ENCODE assay signal across 9 mouse cellular contexts in the genomic region with DNA sequence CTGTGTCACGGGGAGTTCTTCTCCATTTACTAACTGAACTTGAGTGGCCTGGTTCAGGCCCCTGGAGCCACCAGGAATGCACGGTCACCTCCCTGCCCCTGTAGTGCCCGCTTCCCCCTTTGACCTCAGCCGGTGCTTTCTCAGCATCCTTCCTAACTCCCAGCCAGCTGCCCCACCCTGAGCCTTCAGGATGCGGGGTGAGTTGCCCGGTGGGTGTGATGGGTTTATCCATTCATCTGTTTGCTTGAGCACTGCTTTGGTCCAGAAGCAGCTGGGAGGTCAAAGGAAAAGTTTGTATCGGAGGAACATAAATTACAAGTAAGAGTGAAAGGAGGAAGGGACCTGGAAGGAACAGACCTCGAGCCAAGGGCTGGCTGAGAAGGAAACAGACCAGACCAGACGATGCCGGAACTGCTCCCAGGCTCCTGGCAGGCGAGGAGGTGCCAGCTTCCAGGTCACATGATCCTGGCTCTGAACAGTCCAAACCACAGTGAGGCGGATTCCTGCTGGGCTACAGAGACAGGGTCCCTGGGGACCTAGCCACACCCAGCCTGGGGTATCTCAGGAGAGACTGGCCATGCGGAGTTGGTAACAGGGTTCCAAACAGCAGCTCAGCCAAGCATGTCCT. TPM values are rescaled to one million over a fixed set of nuclear protein-coding genes. Genes with fewer than 3 reads are reported as not detected.
DNase-seq lines count a peak whose midpoint lies in the region; ATAC-seq and TF ChIP-seq lines count a peak whose summit lies in the region.
"Had no signal": no experiment of that assay in that cellular context is flagged by ENCODE, and none has a peak within 500 bp of the region (broad histone marks: within the 10 kb centered on the region; RNA-seq: fewer than 3 reads in every experiment).

No protein-coding gene starts in this region.

- H3K4me1 ChIP-seq in embryonic facial prominence, embryonic 10.5 days: peaks cover 52% of the 10 kb centered on the region
- peaks cover 32 to 36% of the 10 kb centered on the region in 2 experiments for H3K4me1 ChIP-seq in heart, embryonic 14.5 days (ENCODE audit: control insufficient read depth in 2 of 2, insufficient read depth in 2 of 2, low read length in 2 of 2)
- no peaks in the 10 kb centered on the region for H3K4me1 ChIP-seq in thymus, adult 2 months (replicated peaks; ENCODE audit: control insufficient read depth, insufficient read depth, low read length)
- peaks cover 2% of the 10 kb centered on the region for H3K4me1 ChIP-seq in liver, embryonic 11.5 days (replicated peaks; ENCODE audit: control insufficient read depth, insufficient read depth, low read length)

- no peak overlapping the region for H3K9ac ChIP-seq in heart, embryonic 14.5 days (ENCODE audit: low read length)
- H3K9ac ChIP-seq in liver, embryonic 11.5 days (ENCODE audit: low read depth, low read length): no peak overlapping the region
- H3K9ac ChIP-seq: stomach, embryonic 15.5 days had no signal

- WGBS in embryonic facial prominence, embryonic 10.5 days: 62% methylated on average over 13 of the region's 13 CpGs
- 52% methylated on average over 13 of the region's 13 CpGs for WGBS in heart, embryonic 14.5 days
- 74% methylated on average over 13 of the region's 13 CpGs for WGBS in thymus, adult 2 months
- 56% methylated on average over 13 of the region's 13 CpGs for WGBS in liver, embryonic 11.5 days

- peak; percentile 44 for DNase-seq in right cerebral cortex, adult 18-20 months
- DNase-seq in right cerebral cortex, postnatal 25 days: no peak
- no peak for DNase-seq in embryonic facial prominence, embryonic 10.5 days (ENCODE audit: low spot score)
- peak; percentile 61 to 68 for DNase-seq in layer of hippocampus, postnatal 10 days (ENCODE audit: low spot score in 2 of 2)
- DNase-seq in lung, postnatal 4 days: peak; percentile 65 to 85
- DNase-seq in thymus, adult 2 months: no peak
- no peak for DNase-seq in liver, embryonic 11.5 days (ENCODE audit: low spot score)

- TF ChIP-seq CTCF in thymus, adult 2 months (IDR thresholded peaks at IDR 0.05; ENCODE audit: borderline replicate concordance, control insufficient read depth, extremely low read depth, insufficient read depth, low read length, poor library complexity): no peak

- no peaks in the 10 kb centered on the region for H3K27me3 ChIP-seq in embryonic facial prominence, embryonic 10.5 days (replicated peaks; ENCODE audit: low read depth, poor library complexity, severe bottlenecking)
- H3K27me3 ChIP-seq in heart, embryonic 14.5 days (ENCODE audit: control insufficient read depth, insufficient read depth, low read length): peaks cover 21% of the 10 kb centered on the region
- H3K27me3 ChIP-seq in thymus, adult 2 months (ENCODE audit: control insufficient read depth, insufficient read depth, low read length): no peaks in the 10 kb centered on the region
- no peaks in the 10 kb centered on the region for H3K27me3 ChIP-seq in liver, embryonic 11.5 days (replicated peaks; ENCODE audit: control insufficient read depth, insufficient read depth, low read length)
- H3K27me3 ChIP-seq: stomach, embryonic 15.5 days had no signal

- H3K4me3 ChIP-seq in embryonic facial prominence, embryonic 10.5 days: no peak overlapping the region
- no peak overlapping the region for H3K4me3 ChIP-seq in heart, embryonic 14.5 days (ENCODE audit: control insufficient read depth in 1 of 2, insufficient read depth in 1 of 2, low read depth in 1 of 2, low read length in 2 of 2)
- H3K4me3 ChIP-seq in thymus, adult 2 months (ENCODE audit: control insufficient read depth, insufficient read depth, low read length): no peak overlapping the region
- H3K4me3 ChIP-seq in liver, embryonic 11.5 days (ENCODE audit: low read depth, low read length): no peak overlapping the region
- H3K4me3 ChIP-seq: stomach, embryonic 15.5 days had no signal

- peak overlapping the region; percentile 10; the same call in 1 of the 2 replicates for H3K27ac ChIP-seq in embryonic facial prominence, embryonic 10.5 days (replicated peaks)
- H3K27ac ChIP-seq in heart, embryonic 14.5 days (replicated peaks in 1 of 2; ENCODE audit: control insufficient read depth in 1 of 2, insufficient read depth in 1 of 2, low read depth in 2 of 2, low read length in 2 of 2): peak overlapping the region in 1 of 2 experiments; percentile 47; a peak in 2 of 4 replicates
- no peak overlapping the region for H3K27ac ChIP-seq in thymus, adult 2 months (ENCODE audit: control insufficient read depth, insufficient read depth, low read length)
- H3K27ac ChIP-seq in liver, embryonic 11.5 days (ENCODE audit: low read depth, low read length): no peak overlapping the region
- H3K27ac ChIP-seq: stomach, embryonic 15.5 days had no signal

- H3K36me3 ChIP-seq in embryonic facial prominence, embryonic 10.5 days (replicated peaks): no peaks in the 10 kb centered on the region
- H3K36me3 ChIP-seq in heart, embryonic 14.5 days (ENCODE audit: control insufficient read depth, insufficient read depth, low read length): no peaks in the 10 kb centered on the region
- H3K36me3 ChIP-seq in thymus, adult 2 months (ENCODE audit: control insufficient read depth, insufficient read depth, low read length): no peaks in the 10 kb centered on the region
- no peaks in the 10 kb centered on the region for H3K36me3 ChIP-seq in liver, embryonic 11.5 days (ENCODE audit: control insufficient read depth, insufficient read depth, low read length)
- H3K36me3 ChIP-seq: stomach, embryonic 15.5 days had no signal

- no peak for TF ChIP-seq POLR2A in thymus, adult 2 months (IDR thresholded peaks at IDR 0.05; ENCODE audit: control insufficient read depth, extremely low read depth, insufficient read depth, low read length, poor library complexity)

- no peaks in the 10 kb centered on the region for H3K9me3 ChIP-seq in embryonic facial prominence, embryonic 10.5 days
- H3K9me3 ChIP-seq in heart, embryonic 14.5 days (ENCODE audit: control insufficient read depth, low read length): no peaks in the 10 kb centered on the region
- no peaks in the 10 kb centered on the region for H3K9me3 ChIP-seq in liver, embryonic 11.5 days (ENCODE audit: control insufficient read depth, low read length)
- H3K9me3 ChIP-seq: stomach, embryonic 15.5 days had no signal

- H3K4me2 ChIP-seq in heart, embryonic 14.5 days (ENCODE audit: low read length): no peak overlapping the region
- H3K4me2 ChIP-seq in liver, embryonic 11.5 days: no peak overlapping the region
- H3K4me2 ChIP-seq: stomach, embryonic 15.5 days had no signal

- ATAC-seq in heart, embryonic 14.5 days (ENCODE audit: insufficient number of reproducible peaks, insufficient read depth, low FRiP score, low read depth): peak; percentile 63; the same call in 1 of the 2 replicates
- ATAC-seq in liver, embryonic 11.5 days (replicated peaks; ENCODE audit: low FRiP score): no peak

RNA-seq across cellular contexts. Expression of gene Cmklr1, which starts 16.1 kb away (rescaled TPM):
- 0.41 and 0.69 TPM in 2 replicates for polyA plus RNA-seq in embryonic facial prominence, embryonic 10.5 days (2016; fragmentation: Nextera tagmentation; extraction: Ambion mirVana)
- polyA plus RNA-seq in heart, embryonic 14.5 days (2014; fragmentation: Nextera tagmentation; extraction: Ambion mirVana): 2.2 and 2.6 TPM in 2 replicates
- 1 to 10 TPM; 3.6 to 5.4 TPM for total RNA-seq in layer of hippocampus, postnatal 10 days (2021)
- 28.8 and 32.6 TPM in 2 replicates for polyA plus RNA-seq in thymus, adult 2 months (2012; rRNA removed)
- polyA plus RNA-seq in liver, embryonic 11.5 days (2014; fragmentation: Nextera tagmentation; extraction: Ambion mirVana): 2.5 and 2.6 TPM in 2 replicates

Comparison
In these comparisons a context has a peak if more than half of its experiments do, and no peak if none do; other contexts are left out.
1. DNase-seq: peak in right cerebral cortex, adult 18-20 months (single experiment), layer of hippocampus, postnatal 10 days (2 of 2) and lung, postnatal 4 days (2 of 2); none in right cerebral cortex, postnatal 25 days (single experiment), embryonic facial prominence, embryonic 10.5 days (single experiment), thymus, adult 2 months (single experiment) and liver, embryonic 11.5 days (single experiment).